Mouse (Mus musculus) lung, postnatal 14 days (tissue): ENCODE results near the gene Hivep3.

ENCODE experiments used
- DNase-seq: peaks from one replicate; pipeline ENCODE4 v3.0.0; 2021

The Hivep3 gene

DNA sequence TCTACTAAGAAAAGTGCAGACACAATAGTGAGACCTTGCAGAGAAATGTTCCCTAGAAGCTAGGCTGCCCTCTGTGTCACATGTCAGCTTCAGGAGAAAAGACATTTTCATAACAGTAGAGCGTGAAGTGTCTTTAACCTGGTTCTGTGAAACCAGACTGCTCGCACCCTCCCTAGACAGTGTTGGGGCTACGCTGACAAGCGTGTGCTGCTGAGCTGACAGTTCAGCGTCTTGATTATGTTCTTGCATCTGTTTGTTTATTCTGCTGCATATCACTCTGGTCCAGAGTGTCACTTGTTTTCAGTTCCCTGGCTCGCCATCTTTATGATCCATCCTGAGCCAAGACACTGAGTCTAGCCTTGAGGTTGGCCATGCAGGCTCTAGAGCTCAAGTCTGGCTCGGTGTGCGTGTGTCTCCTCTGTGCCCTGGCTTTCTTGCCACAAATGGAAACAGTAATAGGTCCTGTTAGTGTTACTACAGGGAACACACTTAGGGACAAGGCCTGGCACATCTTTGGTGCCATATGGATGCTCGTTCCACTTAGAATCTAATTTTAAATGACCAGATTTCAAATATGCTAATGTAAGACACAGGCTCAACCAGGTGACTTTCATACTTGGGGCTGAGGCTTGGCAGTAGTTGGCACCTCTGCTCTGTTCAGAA lies 28.0 kb downstream of the Hivep3 start:
- DNase-seq = no peak

DNA sequence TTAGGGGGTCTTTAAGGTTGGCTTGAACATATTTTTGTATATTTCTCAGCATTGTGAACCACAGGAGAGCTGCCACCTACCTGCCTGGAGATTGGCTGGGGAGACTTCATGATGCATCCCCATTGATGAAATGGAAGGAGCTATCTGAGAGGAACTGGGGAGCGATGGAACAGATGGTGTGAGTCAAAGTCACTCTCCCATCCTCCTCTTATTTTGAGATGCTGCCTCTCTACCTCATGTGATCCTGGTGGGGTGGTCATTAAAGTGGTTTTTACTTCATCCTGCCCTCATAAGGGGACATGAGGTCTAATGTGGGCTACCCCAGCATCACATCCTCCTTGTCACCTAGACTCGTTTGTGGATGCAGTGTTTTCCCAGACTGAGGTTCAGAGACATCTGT lies 28.6 kb downstream of the Hivep3 start:
- no peak for DNase-seq

DNA sequence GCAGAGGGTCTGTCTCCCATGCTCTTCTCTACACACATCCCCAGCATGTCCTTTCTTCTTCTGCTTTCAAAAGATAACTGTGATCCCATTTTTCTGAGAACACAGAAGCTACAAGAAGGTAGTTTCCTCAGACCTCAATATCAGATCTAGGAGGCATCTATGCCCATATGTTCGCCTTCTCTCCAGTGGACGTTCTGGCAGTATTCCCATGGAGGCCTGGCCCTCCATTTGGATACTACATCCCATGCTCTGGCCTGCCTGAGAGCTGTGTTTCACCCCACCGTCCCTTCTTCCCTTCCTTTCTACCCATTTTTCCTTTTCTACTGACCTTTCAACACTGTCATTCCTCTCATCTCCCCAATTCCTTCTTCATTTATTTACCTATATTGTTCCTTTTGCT lies 34.5 kb downstream of the Hivep3 start:
- DNase-seq = no peak

DNA sequence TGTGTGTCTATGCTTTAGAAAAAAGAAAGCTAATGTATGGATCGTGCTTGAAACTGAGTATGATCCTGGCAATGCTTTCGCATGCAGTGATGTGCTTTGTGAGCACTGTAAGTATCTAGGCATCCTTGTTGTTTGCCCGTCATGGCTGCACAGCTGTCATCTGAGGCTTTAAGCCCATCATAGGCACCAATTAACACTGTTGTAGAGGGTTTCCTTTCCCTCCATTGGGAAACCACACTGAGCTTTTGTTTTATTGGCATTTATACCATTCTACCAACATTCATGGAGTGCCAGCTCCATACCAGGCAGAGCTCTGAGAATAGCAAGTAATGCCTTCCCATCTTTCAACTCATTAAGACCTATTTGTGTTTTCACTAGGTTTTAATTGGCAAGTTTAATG lies 42.3 kb downstream of the Hivep3 start:
- no peak for DNase-seq

DNA sequence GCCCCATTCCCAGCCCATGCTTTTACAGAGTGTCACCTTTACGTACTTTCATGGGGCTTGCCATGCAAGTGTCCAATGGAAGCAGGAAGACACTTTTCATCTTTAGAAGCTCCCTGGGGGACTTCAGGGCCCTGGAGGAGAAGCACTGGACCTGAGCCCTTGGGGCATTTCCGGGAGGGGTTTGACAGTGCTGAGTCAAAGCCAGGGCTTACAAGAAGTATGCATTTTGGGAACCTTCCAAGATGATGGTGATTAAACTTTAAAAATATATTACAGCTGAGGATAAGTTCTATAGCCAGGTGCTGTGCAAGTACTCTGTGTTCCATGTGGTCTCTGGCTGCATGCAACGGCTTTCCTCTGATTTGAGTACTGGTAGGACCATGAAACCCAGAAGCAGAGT lies 43.6 kb downstream of the Hivep3 start:
- no peak for DNase-seq

DNA sequence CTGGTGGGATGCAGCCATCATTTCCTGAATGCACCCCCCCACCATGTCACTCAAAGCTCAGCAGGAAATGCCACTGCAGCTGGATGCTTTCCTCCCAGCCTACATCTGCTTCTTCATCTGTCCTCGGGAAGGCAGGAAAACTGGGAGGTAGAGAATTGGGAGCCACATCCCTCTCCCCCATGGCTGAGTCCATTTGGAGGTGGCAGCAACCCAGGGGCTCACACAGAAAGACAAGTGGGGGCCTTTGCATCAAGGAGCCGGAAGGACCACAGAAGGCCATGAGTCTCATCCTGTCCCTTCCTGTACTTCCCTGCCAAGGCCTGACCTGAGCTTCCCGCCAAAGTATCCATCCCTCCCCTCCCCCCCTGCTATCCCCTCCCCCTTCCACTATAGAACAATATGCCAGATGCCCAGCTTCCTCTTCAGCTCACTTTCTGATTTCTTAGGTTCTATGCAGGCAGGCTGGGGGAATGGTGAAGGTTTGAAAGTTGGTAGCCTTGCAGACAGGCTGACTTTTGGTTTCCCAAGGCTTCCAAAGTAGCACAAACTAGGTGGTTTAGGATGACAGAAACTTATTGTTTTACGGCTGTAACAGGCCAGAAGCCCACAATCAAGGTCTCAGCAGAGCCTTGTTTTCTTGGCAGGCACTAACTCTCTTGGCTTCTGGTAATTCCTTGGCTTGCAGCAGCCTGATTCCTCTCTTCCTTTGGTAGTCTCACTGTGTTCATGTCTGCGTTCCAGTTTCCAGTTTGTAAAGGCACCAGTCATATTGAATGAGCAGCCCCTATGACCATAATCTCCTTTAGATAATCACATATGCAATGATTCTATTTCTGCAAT lies 46.2 kb downstream of the Hivep3 start:
- no peak for DNase-seq

DNA sequence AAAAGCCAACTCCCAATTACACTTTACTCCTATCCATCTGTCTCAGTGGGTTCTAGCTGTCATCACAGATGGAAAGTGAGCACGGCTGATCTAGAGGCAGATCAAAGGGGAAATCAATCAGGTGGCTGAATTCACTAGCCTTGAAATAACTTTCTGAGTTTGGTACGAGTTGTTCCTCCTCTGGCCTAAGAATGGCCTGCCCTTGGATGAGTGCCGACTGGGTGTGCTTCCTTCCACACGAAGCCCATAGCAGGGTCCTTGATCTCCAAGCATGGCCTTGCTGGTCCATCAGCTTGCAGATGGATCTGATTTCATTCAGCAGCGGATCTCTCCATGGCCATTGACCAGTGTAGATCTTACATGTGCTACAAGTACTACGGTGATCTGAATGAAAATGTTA lies 47.3 kb downstream of the Hivep3 start:
- DNase-seq = no peak

DNA sequence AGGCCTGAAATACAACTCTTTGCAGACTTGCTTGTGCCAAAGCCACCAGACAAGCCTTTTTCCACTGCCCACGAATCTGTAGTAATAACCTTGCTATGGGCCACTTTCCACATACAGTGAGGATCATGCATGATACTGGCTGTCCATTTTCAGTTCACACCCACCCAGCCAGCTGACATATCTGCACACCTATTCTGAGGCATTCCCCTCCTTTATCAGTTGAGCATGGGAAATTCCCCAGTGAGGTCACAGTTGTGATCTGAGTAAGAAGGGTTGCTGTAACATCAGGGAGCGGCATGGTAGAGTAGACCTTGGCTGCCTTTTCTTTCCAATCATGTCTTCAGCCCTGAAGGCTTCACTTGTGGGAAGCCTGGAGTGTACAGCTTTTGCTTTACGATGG lies 51.4 kb downstream of the Hivep3 start:
- no peak for DNase-seq

DNA sequence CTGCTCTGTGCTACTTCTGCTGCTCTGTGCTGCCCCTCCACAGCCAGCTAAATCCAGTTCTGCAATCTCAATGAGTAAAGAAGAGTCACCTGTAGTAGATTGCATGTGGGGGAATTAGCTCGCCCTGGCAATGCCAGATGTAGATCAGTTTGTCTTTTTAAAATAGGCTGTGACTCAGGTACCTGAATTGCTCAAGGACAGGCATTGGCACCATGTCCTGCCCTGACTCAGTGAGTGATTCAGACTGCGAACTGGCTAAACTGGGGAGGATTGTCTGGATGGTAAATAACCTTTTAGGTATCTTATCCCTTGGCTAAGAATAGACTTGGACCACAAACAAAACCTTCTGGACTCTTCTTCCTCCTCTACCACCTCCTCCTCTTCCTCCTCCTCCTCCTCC lies 52.7 kb downstream of the Hivep3 start:
- no peak for DNase-seq

DNA sequence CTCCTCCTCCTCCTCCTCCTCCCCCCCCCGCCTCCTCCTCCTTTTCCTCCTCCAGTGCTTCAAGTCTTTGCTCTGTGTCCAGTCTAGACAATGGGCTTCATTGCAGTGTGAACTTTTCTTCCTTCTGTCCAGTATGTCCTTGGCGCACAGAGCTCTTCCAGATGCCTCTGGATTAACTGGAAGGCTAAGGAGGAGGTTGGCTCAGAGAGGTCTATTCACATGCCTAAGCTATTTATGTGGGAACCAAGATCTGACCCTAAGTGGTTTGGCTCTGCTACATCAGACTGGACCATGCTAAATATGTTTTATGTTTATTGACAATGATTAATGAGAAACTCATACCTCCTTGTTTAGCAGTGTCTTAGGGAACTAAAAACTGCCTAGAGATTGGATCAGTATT lies 53.1 kb downstream of the Hivep3 start:
- no peak for DNase-seq

DNA sequence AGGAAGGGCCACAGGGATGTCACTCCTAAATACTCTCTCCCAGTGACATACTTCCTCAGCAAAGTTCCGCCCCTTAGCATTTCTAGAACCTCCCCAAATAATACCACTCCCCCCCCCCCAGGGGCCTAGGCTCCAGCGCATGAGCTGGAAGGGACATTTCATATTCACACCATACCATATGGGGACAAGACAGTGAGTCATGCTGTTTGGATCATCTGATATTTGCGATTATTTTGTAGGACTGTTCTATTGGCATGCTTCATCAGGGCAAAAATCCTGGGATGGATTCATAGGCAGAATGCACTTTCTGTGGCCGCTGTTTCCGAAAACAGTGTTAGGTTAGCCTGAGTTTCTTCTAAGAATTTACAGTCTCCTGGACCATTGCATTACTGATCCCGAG lies 55.2 kb downstream of the Hivep3 start:
- DNase-seq = no peak

DNA sequence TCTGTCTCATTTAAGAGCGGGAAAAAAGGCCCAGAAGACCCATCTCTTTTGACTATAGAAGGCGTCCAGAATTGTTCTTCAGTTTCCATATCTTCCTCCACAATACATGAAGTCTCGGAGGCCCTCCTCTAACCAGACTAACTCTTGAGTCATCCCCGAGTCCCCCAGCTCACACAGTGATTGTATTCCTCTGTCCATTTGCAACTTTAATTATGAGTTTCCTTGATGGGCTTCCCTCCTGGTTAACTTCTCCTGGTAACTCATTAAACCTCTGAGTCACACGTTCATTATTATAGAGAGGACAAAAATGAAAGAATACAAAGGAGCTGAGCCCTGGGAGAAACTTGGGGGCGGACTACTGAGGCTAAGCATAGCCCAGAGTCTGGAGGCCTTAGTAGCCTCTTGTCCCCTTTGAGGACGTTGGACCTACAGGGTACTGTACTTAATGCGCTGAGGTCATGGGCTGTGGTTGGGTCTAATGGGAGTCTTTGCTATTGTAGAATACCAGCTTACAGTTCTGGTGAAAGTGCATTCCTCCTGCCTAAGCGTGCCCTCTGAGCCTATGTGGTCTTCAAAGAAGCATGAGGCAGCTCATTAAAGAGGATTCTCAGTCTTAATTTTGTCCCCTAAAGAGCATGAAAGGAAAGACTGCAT lies 56.0 kb downstream of the Hivep3 start:
- no peak for DNase-seq

DNA sequence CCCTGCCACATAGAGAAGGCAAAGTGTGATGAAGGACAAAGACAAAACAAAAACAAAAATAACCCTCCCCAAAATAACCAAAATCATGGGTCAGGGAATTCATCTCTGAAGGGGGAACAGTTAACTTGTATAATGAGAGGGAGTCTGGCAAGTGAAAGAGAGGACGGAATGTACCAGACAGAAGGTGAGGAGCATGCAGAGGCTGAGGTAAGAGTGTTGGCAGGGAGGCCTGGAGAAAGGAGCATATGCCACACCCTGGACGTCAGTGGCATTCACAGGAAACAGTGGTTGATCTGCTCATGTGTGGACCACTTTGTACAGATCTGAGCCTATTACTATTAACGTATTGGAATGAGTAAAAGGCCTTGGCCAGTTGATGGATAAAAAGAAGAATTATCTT lies 65.3 kb downstream of the Hivep3 start:
- no peak for DNase-seq

DNA sequence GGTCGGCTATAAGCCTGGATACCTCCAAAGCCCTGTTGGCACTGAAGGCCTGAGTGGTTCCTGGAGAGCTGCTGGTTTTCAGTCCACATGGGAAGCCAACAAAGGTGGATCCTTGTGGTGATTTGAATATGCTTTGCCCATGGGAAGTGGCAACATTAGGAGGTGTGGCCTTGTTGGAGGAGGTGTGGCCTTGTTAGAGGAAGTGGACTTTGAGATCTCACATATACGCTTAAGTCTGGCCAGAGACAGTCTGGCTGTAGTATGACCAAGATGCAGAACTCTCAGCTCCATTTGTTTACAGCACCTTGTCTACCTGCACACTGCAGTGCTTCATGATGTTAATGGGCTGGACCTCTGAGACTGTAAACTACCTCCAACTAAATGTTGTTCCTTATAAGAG lies 73.0 kb downstream of the Hivep3 start:
- no peak for DNase-seq

DNA sequence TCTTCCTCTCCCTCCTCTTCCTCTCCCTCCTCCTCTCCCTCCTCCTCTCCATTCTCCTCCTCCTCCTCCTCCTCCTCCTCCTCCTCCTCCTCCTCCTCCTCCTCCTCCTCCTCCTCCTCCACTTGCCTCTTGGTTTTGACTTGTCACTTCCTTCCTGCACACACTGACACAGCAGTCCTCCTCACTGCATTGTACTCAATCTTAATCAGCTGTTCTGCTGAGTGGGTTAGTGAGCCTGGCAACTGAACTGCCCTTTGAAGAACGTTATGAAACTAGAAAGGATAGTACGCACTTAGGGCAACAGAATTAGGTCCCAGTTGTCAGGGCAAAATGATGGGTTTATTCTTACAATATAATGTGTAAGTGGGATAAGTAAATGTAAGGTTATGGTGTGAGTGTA lies 73.8 kb downstream of the Hivep3 start:
- DNase-seq = no peak

DNA sequence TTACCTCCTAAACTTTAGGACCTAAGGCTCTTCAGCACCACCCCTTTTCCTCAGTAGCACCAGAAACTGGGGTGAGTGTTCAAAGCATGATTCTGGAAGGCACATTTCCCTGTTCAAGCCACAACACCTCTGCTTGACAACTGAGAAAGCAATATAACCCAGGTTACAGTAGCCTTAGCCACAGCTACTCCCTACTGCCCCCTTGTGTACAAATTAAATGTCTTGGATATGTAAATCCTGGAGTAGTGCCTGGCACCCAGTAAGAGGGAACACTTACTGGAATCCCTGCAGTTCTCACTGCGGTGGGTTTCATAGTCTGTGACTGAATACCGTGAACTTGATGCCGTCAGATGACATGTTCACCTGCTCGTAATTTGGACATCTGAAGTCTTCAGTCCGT lies 75.7 kb downstream of the Hivep3 start:
- no peak for DNase-seq

DNA sequence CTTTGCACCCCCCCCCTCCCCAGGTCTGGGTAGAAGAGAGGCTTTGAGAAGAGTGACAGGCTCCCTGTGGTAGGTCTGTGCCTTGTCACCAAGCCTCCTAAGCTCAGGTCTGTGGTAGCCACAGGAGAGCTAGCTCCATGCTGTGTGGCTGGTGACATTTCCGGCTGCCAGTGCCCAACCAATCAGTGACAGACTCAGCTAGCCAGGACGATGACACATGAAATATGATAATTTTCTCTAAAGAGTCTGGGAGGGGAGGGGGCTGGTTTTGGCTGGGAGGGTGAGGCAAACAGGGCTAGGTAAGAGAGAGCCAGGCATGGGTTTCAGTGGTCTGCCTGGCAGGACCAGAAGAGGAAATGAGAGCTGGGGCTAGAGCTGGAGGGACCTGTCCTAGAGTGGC lies 79.2 kb downstream of the Hivep3 start:
- DNase-seq = no peak

DNA sequence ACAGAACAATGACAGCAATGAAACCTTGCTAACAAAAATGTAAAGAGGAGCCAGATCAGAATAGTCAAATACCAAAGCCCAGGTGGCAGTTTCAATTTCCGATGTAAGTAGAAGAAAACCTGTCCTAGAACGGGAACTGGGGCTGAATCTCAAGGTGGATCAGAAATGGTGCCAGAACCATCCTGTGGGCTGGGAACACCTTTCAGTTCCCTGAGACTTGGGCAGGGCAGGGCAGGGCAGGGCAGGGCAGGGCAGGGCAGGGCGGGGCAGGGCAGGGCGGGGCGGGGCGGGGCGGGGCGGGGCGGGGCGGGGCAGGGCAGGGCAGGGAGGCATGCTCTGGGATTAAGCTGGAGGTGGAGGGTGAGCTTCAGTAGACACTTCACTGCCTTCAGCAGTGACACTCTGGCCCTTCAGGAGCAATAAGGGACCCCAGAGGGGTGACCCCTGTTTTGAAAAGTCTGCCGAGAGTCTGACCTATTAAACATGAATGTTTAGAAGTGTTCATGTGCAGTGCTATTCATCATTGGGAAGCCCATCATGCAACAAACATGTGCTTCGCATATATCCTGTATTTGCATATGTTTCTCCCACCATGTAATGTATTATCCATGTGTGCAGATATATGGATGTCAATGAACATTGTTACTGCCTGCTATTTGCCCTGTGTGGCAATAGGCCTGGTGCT lies 80.1 kb downstream of the Hivep3 start:
- no peak for DNase-seq

DNA sequence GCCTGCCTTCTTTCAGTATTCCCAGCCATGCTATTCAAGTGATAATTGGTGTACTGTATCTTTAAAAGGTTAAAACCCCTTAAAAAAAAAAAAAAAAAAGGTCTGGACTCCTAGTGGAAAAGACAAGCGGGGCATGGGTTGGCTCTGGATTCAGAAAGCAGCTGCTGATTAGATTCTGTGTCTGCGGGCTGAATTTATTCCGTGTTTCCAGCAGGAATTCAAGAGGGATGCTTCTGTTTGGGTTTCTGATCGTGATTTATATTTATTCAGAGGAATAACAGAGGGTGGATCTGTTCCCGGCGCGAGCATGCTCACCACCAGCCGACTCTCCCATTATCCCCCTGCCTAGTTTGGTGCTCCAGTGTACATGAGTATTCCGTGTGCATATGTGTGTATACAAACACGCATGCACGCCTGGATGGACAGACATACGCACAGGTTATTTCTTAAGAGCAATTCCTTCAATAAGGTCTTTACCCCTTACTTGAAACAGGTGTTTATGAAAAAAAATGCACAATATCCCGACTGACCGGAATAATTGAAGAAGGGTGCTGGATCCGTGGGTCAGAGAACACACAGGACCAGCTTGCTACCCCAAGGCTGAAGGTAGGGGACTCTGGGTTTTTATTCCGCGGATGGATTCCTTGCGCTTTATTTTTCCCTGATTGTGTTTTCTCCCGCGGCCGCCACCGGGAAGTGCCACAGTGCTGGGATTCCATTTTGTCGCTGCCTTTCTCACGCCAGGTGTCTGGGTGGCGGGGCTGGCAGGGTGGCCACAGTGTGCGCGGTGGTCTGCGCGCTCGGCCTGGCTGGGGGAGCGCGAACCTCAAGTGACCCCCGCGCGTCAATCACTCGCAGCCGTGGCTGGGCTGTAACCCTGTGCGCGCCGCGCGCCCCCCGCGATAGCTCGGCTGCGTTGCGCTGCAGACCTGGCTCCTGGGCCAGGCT lies 80.9 kb downstream of the Hivep3 start:
- no peak for DNase-seq

DNA sequence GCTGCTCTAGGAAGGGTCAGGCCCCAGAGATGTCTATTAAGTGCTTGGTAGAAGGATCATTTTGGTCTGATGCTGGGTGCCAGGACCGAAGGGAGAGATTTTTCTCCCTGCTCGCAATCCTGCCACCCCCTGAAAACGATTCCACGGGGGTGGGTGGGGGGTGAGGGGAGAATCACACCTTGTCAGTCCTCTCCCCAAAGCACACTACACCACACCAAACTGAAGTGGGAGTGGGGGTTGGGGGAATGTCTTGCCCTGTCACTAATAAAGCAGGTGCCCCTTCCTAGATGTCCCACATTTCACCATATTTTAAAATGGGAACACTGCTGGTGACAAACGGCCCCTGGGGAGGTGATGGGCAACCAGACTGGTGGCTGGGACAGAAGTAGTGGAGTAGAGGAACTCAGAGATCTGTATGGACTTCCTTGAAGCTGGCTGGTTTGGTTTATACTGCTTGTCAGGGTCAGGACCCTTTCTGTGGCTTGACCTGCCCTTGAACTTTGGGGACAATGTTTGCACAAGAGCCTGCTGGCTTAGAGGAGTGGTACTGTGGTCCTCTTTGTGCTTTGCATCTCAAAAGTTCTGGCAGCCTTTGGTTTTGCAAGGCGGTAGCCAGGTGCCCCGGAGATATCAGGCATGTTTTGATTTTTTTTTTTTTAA lies 81.7 kb downstream of the Hivep3 start:
- DNase-seq = no peak

DNA sequence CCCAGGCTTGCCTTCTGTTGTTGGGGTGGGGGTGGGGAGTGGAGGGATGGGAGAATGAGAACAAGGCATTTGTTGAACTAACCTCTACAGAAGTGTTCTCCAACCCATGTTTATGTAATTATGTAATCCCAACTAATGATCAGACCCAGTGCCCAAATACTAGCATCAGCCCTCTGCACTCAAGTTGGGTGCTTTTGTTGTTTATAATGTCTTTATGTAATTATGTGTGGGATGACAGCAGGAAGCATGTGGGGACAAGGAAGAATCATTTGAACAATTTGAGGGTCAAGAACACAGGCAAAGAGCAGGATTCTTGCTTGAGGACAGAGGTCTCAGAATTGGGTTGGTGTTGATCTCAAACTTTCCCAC lies 82.2 kb downstream of the Hivep3 start:
- DNase-seq = no peak
